Mouse (Mus musculus): ENCODE results near the gene 2410137M14Rik.

DNA sequence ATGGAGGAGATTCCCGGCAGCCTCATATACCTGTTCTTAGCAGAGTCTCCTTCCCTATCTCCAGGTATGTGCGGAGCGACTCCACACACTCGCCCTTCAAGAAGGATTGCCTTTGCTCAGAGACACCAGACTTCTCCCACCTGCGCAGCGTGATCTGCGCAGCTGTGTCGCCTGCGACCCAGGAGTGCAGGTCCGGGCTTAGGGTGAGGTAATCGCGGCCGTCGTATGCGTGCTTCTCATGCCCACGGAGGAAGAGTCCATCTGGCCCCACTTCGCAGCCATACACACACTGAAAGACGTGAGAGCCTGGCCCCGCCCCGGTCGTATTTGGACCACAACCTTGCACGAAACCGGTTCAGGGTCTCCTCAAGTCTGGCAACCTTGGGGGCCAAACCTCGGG, 7.4 kb upstream of the 2410137M14Rik start:
- TF ChIP-seq CTCF (IDR thresholded peaks at IDR 0.05; ENCODE audit: borderline replicate concordance, insufficient read depth, low read length) (no peak), POLR2A (IDR thresholded peaks at IDR 0.05; ENCODE audit: low read depth, low read length) (no peak)
